Mouse (Mus musculus) mouse embryonic stem cell (cell line): ENCODE data around the gene Cby3.

Experiments
- in situ Hi-C, 2 experiments: fragments of 300-500 bp; cut with MboI; formaldehyde crosslinking; loops; 1 replicate in 1 of 2; 3 replicates in 1 of 2; pipeline ENCODE4 v1.14.3; 2019 to 2020; ENCODE audit warnings: low sequenced_read_pairs in 2 of 2, low pct_unique_long_range_greater_than_20kb in 1 of 2, mixed read lengths in 1 of 2; ENCODE audit not compliant: unreplicated experiment in 1 of 2

Gene Cby3

DNA sequence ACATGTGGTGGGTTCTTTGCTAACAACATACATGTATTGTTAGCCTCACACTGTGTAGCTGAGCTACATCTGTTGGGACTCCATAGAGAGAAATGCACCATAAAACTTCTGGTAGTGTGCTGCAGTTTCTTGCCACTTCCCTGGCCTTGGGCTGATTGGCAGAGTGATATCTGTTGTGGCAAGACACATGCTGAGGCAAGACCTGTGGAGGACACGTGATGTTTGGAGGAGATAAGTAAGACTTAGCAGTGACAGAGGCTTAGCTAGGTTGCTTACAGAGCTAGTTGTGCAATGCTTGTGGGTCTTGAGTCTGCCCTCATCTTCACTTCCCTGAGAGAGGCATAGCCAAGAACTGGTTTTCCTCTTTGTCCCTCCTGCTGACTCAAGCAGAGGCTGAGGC, 1.1 kb downstream of the Cby3 start:
- in situ Hi-C loops = loop anchor here in 1 of 2 experiments (25.0 kb wide), 1 partner anchor 368 kb away; no protein-coding TSS in a partner anchor

DNA sequence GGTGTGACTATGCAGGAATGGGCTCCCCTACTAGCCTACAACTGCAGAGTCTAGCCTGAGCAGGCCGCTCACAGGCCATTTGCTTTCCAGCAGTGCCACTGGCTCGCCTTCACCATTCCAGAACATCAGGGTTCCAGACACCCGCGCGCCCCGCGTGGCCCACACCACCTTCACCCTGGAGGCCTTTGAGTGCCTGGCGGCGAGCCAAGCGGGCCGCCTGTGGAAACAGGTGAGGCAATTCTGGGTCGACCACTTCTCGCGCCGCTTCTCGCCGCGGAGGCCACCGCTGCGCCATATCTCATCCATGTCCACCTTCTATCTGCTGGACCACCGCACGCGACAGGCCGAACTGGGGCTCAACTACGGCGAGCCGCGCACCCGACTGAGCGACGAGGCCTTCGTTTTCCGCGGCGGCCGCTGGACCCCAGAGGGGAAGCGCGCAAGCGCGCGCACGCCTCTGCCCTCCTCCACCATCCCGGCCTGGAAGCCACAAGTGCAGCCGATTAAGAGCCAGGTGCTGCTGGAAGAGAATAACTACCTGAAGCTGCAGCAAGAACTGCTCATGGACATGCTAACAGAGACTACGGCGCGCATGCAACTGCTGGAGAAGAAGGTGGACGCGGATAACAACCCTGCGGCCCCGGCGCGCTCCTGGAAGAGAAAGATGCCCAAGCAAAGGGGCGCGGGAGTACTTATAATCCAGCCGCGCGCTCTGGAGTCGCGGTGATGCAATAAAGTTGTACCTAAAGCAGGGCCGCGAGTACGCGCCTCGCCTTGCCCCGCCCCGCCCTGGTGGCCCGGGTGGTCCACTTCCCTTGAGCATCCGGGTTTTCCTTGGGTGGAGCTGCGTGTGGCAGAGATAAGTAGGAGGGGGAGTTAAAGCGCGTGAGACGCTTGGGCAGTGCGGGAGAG, 4.9 kb downstream of the Cby3 start:
- in situ Hi-C loops = loop anchor here in 1 of 2 experiments (25.0 kb wide), 1 partner anchor 372 kb away; no protein-coding TSS in a partner anchor

DNA sequence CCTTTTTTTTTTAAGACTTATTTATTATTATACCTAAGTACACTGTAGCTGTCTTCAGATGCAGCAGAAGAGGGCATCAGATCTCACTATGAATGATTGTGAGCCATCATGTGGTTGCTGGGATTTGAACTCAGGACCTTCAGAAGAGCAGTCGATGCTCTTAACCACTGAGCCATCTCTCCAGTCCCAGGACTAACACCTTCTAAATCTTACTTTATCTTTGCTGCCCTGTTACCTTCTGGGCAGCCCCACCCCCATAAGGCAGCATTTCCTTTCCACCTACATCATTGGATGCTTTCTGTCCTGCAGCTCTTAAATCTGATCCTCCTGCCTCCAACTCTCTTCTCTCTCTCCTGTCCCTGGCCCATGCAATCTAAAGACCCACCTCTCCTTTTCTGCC, 7.0 kb downstream of the Cby3 start:
- in situ Hi-C loops = loop anchor here in 1 of 2 experiments (25.0 kb wide), 1 partner anchor 374 kb away; no protein-coding TSS in a partner anchor

DNA sequence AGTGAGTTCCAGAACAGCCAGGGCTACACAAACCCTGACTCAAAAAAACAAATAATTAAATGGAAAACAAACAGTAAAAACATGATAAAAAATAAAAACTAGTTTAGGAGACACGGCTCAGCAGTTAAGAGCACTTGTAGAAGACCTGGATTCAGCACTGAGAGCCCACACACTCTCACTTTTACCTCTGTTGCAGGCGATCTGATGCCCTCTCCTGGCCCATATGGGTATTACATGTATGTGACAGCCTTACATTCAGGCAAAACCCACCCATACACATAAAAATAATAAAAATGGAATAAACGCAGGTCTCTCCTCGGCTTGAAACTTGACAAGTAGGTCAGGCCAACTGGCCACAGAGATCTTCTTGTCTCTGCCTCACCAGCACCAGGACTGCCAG, 10.3 kb downstream of the Cby3 start:
- in situ Hi-C loops = loop anchor here in 1 of 2 experiments (25.0 kb wide), 1 partner anchor 377 kb away; no protein-coding TSS in a partner anchor

DNA sequence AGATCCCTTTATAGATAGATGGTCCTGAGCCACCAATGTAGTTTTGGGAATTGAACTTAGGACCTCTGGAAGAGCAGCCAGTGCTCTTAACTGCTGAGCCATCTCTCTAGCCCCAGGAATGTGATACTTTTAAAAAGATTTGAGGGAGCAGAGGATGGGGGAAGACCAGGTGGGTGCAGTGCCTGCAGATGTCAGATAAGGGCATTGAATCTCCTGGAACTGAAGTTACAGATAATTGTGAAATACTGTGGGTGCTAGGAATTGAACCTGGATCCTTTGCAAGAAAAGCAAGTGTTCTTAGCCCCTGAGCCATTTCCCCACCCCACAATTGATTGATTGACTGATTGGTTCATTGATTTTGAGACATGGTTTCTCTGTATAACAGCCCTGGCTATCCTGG, 11.1 kb downstream of the Cby3 start:
- in situ Hi-C loops = loop anchor here in 1 of 2 experiments (25.0 kb wide), 1 partner anchor 378 kb away; no protein-coding TSS in a partner anchor

DNA sequence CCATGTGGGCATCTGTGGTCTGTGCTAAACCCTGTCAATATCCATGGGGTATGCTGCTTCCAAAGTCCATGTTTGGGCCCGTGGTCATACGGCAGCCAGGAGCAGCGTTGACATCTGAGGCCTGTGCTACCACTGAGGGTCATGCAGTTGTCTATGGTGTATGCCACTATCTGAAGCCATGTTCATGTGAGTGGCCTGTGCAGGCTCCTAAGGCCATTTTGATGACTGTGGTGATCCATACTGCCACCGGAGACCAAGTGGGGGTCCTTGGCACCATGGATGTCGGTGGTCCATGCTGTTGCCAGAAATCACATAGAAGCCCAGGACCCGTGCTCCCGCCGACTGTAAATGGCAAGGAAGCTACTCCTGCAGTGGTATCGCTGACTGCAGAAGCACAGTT, 13.3 kb downstream of the Cby3 start:
- in situ Hi-C loops = loop anchor here in 1 of 2 experiments (25.0 kb wide), 1 partner anchor 380 kb away; no protein-coding TSS in a partner anchor

DNA sequence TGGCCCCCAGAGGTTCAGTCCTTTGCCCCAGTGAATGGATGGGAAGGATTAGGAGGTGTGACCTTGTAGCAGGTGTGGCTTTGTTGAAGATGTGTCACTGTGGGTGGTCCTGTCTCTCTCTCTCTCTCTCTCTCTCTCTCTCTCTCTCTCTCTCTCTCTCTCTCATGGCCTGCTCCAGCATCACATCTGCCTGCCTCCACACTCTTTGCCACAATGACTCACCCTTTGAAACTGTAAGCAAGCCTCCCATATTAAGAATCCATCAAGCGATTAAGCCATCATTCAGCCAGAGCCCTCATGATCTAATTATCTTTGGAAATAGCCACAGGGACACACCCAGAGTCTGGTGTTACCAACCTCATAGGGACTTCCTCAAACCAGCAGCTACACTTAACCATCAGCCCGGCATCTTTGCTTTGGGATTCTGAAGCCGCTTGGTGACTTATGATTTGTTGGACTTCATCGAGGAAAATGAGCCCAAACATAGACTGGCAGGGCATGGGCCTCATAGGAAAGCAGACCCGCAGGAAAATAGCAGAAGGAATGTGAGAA, 15.2 kb downstream of the Cby3 start:
- in situ Hi-C loops = loop anchor here in 1 of 2 experiments (25.0 kb wide), 1 partner anchor 382 kb away; no protein-coding TSS in a partner anchor

DNA sequence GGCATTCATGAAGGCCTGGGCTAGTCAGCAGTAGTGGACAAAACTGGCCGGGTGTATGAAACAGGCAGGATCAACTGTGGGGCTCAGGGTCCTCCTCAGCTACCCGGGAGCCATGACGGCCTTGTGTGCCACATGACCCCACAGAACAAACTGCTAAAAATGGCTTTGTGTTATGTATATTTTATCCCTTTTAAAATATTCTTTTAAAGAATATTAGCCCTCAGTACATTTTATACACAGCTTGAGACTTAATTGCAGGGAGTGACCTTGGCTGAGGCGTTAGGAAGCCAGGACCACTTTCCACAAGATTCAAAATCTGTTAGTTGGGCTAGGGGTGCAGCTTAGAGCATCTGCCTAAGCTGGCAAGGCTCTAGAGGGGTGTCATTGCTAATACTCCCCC, 16.7 kb downstream of the Cby3 start:
- in situ Hi-C loops = loop anchor here in 1 of 2 experiments (25.0 kb wide), 1 partner anchor 384 kb away; no protein-coding TSS in a partner anchor

DNA sequence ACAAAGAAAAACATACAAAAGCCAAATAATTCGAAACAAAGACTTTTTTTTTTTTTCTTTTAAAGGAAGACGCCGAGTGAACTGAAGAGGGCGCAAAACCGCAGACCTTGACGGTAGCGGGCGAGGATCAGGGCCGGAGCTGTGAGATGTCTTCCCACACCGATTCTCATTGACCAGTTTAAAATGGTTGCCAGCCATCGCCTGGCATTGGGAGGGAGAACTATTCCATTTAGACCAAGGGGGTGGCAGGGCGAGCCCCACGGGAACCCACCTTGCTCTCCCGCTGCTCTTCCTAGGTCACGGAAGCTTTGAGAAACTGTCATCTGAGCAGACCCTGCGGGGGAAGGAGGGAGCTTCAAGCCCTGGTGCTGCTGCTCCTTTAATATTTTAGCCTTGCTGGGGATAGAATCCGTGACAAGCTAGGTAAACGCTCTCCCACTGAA, 17.2 kb downstream of the Cby3 start:
- in situ Hi-C loops = loop anchor here in 1 of 2 experiments (25.0 kb wide), 1 partner anchor 384 kb away; no protein-coding TSS in a partner anchor

DNA sequence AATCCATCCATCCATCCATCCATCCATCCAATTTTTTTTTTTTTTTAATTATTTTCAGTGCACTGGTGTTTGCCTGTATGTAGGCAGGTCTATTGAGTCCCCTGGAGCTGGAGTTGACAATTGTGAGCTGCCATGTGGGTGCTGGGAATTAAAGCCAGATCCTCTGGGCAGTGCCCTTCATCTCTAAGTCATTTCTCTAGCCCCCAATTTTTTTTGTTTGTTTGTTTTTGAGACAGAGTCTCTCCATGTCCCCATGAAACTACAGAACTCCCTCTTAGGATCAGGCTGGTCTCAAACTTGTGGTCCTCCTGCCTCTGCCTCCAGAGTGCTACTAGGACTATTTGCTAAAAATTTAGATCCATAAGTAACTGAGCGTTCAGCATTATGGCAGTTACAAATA, 17.6 kb downstream of the Cby3 start:
- in situ Hi-C loops = loop anchor here in 1 of 2 experiments (25.0 kb wide), 1 partner anchor 385 kb away; no protein-coding TSS in a partner anchor

DNA sequence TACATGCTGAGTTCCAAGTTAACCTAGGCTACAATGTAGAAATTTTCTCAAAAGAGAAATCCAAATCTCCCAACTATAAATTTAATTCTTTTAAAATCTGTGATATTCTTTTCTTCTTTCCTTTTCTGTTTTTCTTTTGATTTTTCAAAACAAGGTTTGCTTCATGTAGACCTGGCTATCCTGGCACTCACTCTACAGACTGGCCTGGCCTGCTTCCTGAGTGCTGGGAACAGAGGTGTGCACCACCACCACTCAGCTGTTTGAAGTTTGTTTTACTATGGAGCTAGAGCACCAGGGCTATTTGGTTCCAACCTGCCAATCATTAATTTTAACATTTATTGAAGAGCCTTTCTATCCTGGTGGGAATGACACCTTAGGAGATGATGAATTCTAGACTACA, 18.8 kb downstream of the Cby3 start:
- in situ Hi-C loops = loop anchor here in 1 of 2 experiments (25.0 kb wide), 1 partner anchor 386 kb away; no protein-coding TSS in a partner anchor

DNA sequence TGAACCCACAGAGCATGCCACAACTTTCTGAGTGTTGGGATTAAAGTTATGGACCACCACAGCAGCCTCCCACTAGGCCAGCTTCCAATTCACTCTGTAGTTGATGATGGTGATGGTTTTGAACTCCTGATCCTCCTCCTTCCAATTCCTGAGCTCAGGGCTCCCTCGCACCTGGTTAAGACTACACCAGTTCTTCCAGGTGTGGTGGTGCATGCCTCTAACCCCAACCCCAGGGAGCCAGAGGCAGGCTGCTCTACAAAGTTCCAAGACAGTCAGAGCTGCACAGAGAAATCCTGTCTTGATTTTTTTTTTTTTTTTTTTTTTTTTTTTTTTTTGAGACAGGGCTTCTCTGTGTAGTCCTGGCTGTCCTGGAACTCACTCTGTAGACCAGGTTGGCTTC, 19.4 kb downstream of the Cby3 start:
- in situ Hi-C loops = loop anchor here in 1 of 2 experiments (25.0 kb wide), 1 partner anchor 386 kb away; no protein-coding TSS in a partner anchor

DNA sequence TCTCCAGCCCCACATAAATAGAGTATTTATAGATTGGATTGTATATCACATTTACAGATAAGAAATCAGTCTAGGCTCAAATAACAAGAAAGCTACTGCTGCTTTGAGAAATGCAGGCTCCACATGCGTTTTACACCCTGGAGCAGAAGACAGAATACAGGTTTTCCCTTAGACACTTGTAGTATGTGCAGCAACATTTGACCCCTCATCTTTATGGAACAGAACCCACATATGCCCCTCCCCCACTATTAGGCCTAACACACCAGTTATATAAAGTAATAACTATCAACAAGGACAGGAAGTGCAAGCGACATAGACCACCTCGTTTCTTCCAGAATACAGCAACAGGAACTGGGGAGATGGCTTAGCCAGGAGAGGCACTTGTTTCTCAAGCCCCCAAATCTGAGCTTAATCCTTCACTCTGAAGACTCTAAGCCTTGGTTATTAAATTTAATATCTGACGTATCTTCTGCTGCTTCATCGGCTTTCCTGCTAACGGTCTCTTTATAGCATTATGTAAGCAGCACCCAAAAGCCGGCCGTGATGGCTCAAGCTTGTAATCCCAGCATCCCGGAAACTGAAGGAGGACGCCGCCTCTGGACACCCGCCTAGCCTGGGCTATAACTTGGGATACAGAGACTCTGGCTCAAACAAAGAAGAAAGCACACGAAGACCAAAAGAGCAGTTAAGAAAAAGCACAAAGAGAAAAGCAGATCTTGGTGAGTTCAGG, 20.2 kb downstream of the Cby3 start:
- in situ Hi-C loops = loop anchor here in 1 of 2 experiments (25.0 kb wide), 1 partner anchor 387 kb away; no protein-coding TSS in a partner anchor

DNA sequence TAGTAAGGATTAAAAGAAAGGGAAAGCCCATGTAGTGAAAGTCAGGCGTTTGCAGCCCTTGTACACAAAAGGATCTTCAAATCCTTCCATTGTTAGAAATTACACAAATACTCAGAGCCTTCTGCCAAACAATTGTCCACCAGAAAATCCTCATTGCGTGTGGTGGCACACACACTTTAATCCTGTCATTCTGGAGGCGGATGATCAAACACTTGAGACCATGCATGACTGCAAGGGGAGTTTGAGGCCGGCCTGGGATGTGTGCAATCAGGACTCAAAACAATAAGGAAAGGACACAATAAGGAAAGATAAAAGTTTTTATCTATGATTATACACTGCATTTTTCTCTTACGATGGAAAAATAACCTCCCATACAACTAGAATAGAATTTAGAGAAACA, 21.2 kb downstream of the Cby3 start:
- in situ Hi-C loops = no loop called here

DNA sequence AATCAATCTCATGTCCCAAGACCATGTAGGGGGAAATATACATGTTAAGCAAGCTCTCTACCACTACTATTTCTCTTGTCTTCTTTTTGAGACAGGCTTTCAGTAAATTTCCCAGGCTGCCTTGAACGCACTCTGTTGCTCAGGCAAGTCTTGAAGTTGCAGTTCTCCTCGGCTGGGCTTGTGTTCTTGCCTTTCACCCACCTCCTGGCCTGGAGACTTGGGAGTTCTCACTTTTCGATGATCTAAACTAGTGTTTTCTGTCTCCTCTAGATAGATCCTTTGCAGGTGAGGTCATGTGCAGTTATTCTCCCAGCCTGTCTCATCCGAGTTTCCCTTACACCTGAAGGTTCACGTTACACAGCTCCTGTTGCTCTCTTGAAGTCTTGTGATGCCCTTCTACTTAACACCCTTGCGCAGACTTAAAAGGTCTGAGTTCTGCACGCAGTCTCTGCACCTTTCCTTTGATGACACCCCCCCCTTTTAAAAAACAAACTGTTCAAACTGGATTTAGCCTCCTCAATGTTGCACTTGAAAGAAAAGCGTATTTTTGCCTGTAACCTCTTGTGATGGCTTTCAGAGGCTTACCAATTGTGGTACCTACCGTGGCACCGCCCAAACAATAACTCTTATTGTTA, 22.0 kb downstream of the Cby3 start:
- in situ Hi-C loops = no loop called here

DNA sequence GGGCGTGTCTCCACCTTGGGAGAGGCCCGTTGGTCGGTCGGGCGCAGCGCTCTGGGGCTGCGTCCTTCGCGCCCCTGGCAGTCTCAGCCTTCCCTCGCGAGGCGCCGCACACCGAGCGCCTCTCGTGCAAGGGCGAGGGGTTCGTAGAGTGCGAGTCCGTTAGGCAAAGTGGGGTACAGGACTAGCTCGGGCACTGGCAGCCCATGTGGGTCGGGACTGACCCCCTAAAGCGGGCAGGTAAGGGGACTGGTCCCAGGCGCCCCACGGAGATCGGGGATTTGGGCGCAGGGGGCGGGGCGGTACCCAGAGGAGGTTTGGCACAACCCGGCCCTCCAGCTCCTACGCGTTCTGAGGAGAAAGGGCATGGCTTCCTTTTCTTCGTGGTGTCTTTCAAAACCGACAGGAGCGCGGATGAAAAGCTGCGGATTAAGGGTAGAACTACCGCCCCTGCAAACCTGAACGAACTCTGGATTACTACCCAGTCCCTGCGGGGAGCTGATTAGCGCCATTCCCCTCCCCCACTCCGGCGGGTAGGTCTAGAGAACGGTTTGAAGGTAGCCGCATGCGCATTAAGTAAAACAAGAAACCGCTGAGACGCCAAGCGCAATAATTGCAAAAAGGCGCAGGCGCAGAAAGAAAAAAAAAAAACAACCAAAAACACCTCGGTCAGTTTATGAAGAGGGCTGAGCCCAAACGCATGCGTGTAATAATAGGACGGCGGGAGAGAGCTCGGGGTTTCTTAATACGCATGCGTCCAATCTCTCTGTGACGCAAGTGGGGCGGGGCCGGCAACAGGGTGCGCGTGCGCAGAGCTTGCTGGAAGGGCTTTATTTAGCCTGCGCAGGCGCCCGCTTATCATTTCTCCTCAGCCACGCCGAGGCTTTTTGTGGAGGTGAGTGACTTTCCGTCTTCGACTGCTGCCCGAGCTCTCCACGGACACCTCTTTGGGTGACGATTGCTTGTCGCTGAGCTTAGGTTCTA, 22.9 kb downstream of the Cby3 start, which contains the start of gene Hnrnph1:
Hnrnph1 (plus strand) TSS at position 80 of the 981 bp plus-strand sequence.
- in situ Hi-C loops = no loop called here
